Mouse (Mus musculus) neural tube, embryonic 14.5 days (tissue): ENCODE measurements around the gene Traf3ip3. TPM values are rescaled to one million over a fixed set of nuclear protein-coding genes. Genes with fewer than 3 reads are reported as not detected.

Experiments
- ATAC-seq: fragments of 200-750 bp; cut with Nextera tagmentation; 2 replicates; pipeline ENCODE4 v1.8.0; 2017; ENCODE audit warnings: low read depth, mild to moderate bottlenecking, moderate TSS enrichment, moderate library complexity
- H3K27ac ChIP-seq: fragments of 300-500 bp; sonication (generic); 2 replicates; pipeline ENCODE4 v1.5.1; 2014; ENCODE audit warnings: low read depth, mild to moderate bottlenecking, control low read depth, low read length, moderate library complexity, mixed read lengths
- H3K27me3 ChIP-seq: fragments of 300-500 bp; sonication (generic); 2 replicates; pipeline ENCODE4 v1.6.1; 2014; ENCODE audit warnings: low read length; ENCODE audit not compliant: control insufficient read depth, insufficient read depth
- H3K36me3 ChIP-seq: fragments of 300-500 bp; sonication (generic); 2 replicates; pipeline ENCODE4 v1.6.1; 2014; ENCODE audit warnings: low read length, mixed read lengths; ENCODE audit not compliant: control insufficient read depth, insufficient read depth
- H3K4me1 ChIP-seq: fragments of 300-500 bp; sonication (generic); 2 replicates; pipeline ENCODE4 v1.6.1; 2014; ENCODE audit warnings: low read length; ENCODE audit not compliant: control insufficient read depth, insufficient read depth
- H3K4me2 ChIP-seq: fragments of 300-500 bp; sonication (generic); 2 replicates; pipeline ENCODE4 v1.6.1; 2014; ENCODE audit warnings: mild to moderate bottlenecking, low read depth, low read length, control low read depth
- H3K4me3 ChIP-seq: fragments of 300-500 bp; sonication (generic); 2 replicates; pipeline ENCODE4 v1.5.1; 2014; ENCODE audit warnings: low read depth, low read length, control low read depth, mixed read lengths
- H3K9ac ChIP-seq: fragments of 300-500 bp; sonication (generic); replicated peaks from 2 replicates; pipeline ENCODE4 v1.6.1; 2014; ENCODE audit warnings: low read depth, mild to moderate bottlenecking, control low read depth, low read length, mixed read lengths
- H3K9me3 ChIP-seq: fragments of 300-500 bp; sonication (generic); 2 replicates; pipeline ENCODE4 v1.6.1; 2016; ENCODE audit warnings: low read length; ENCODE audit not compliant: control insufficient read depth
- WGBS: fragments of 180-500 bp; shearing (Covaris S2); extraction: QIAGEN DNeasy Blood & Tissue Kit; methylation state at CpG from one replicate; pipeline ENCODE4 v1.1.7; 2014; 5-methylcytosine and 5-hydroxymethylcytosine counted together
- polyA plus RNA-seq: library from polyadenylated mRNA; unstranded; fragments of >200 nt; fragmentation: Nextera tagmentation; extraction: Ambion mirVana; gene quantifications from 2 replicates; pipeline ENCODE4 v1.2.1, GENCODE M21; 2014

Gene Traf3ip3
- polyA plus RNA-seq, 1 experiment from 2014 or later, result 1.1 TPM

GRCm38 (mm10) chr1:193234130-193234645 lies 32.7 kb upstream of the Traf3ip3 start:
- Histone ChIP-seq H3K4me1 (no peaks in the 10 kb centered on the region), H3K9me3 (no peaks in the 10 kb centered on the region), H3K27ac (no peak overlapping the region), H3K4me2 (no peak overlapping the region), H3K27me3 (no peaks in the 10 kb centered on the region), H3K4me3 (no peak overlapping the region), H3K9ac (no peak overlapping the region), H3K36me3 (no peaks in the 10 kb centered on the region)
- 92% methylated on average over 2 of the region's 2 CpGs for WGBS
- ATAC-seq, result no peak

DNA sequence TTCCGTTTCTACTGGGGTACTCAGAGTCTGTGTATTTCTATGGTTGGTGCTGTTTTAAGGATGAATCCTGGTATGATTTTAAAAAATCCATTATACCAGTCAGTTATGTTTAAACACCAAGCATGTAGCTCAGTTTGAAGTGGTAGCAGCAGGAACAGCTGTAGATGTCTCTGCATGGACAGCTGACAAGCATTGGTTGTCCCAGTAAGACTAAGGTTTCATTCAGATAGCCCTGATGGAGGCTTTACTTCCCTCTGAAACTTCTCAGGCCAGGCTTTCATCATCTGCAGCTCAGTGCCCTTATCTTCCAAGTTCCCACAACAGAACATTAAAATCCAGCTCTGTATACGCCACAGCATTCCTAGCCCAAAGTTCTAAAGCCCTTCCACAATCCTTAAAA lies 31.2 kb upstream of the Traf3ip3 start:
- Histone ChIP-seq H3K27me3 (no peaks in the 10 kb centered on the region), H3K4me2 (no peak overlapping the region), H3K9ac (no peak overlapping the region), H3K4me1 (no peaks in the 10 kb centered on the region), H3K36me3 (no peaks in the 10 kb centered on the region), H3K27ac (no peak overlapping the region), H3K4me3 (no peak overlapping the region), H3K9me3 (no peaks in the 10 kb centered on the region)
- 87% methylated on average over 2 of the region's 2 CpGs for WGBS
- no peak for ATAC-seq

DNA sequence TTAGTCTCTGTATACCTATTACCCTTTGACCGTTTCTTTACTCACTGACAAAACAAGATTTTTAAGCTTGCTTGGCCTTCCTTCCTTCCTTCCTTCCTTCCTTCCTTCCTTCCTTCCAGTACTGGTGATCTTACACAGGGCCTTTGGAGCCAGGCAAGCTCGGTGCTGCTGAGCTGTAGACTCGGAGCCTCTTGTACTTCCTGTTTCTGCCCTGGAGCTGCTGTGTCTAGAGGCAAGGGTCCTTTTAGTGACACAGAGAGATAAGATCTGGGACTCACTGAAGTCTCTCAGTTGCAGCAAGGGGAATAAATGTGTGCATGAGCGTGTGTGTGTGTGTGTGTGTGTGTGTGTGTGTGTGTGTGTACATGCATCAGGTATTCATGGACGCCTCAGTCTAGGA lies 29.4 kb upstream of the Traf3ip3 start:
- no peaks in the 10 kb centered on the region for H3K36me3 ChIP-seq
- H3K9ac ChIP-seq, result no peak overlapping the region
- H3K4me2 ChIP-seq, result no peak overlapping the region
- no peak overlapping the region for H3K27ac ChIP-seq
- H3K4me3 ChIP-seq, result no peak overlapping the region
- 75% methylated on average over 5 of the region's 5 CpGs for WGBS
- no peaks in the 10 kb centered on the region for H3K27me3 ChIP-seq
- no peaks in the 10 kb centered on the region for H3K9me3 ChIP-seq
- no peaks in the 10 kb centered on the region for H3K4me1 ChIP-seq
- no peak for ATAC-seq

GRCm38 (mm10) chr1:193230531-193230930 lies 29.0 kb upstream of the Traf3ip3 start:
- no peak for ATAC-seq
- WGBS, result 83% methylated on average over 3 of the region's 3 CpGs

GRCm38 (mm10) chr1:193229570-193229969 lies 28.1 kb upstream of the Traf3ip3 start:
- WGBS, result 98% methylated on average over 5 of the region's 5 CpGs
- no peaks in the 10 kb centered on the region for H3K36me3 ChIP-seq
- H3K9ac ChIP-seq, result no peak overlapping the region
- H3K4me1 ChIP-seq, result no peaks in the 10 kb centered on the region
- no peaks in the 10 kb centered on the region for H3K27me3 ChIP-seq
- no peak overlapping the region for H3K4me2 ChIP-seq
- H3K9me3 ChIP-seq, result no peaks in the 10 kb centered on the region
- no peak overlapping the region for H3K27ac ChIP-seq
- no peak for ATAC-seq
- no peak overlapping the region for H3K4me3 ChIP-seq

More at GRCm38 (mm10) chr1:193230531-193230930, 29.0 kb upstream of the Traf3ip3 start:
- H3K36me3 ChIP-seq, result no peaks in the 10 kb centered on the region
- no peak overlapping the region for H3K9ac ChIP-seq
- H3K4me2 ChIP-seq, result no peak overlapping the region
- no peak overlapping the region for H3K4me3 ChIP-seq
- no peaks in the 10 kb centered on the region for H3K27me3 ChIP-seq
- no peaks in the 10 kb centered on the region for H3K4me1 ChIP-seq
- H3K9me3 ChIP-seq, result no peaks in the 10 kb centered on the region
- H3K27ac ChIP-seq, result no peak overlapping the region

GRCm38 (mm10) chr1:193227537-193227936 lies 26.0 kb upstream of the Traf3ip3 start:
- Histone ChIP-seq H3K27me3 (no peaks in the 10 kb centered on the region), H3K9me3 (no peaks in the 10 kb centered on the region), H3K4me2 (no peak overlapping the region), H3K4me1 (no peaks in the 10 kb centered on the region), H3K4me3 (no peak overlapping the region), H3K9ac (no peak overlapping the region), H3K27ac (no peak overlapping the region), H3K36me3 (no peaks in the 10 kb centered on the region)
- no peak for ATAC-seq
- WGBS, result 91% methylated on average over 4 of the region's 4 CpGs

DNA sequence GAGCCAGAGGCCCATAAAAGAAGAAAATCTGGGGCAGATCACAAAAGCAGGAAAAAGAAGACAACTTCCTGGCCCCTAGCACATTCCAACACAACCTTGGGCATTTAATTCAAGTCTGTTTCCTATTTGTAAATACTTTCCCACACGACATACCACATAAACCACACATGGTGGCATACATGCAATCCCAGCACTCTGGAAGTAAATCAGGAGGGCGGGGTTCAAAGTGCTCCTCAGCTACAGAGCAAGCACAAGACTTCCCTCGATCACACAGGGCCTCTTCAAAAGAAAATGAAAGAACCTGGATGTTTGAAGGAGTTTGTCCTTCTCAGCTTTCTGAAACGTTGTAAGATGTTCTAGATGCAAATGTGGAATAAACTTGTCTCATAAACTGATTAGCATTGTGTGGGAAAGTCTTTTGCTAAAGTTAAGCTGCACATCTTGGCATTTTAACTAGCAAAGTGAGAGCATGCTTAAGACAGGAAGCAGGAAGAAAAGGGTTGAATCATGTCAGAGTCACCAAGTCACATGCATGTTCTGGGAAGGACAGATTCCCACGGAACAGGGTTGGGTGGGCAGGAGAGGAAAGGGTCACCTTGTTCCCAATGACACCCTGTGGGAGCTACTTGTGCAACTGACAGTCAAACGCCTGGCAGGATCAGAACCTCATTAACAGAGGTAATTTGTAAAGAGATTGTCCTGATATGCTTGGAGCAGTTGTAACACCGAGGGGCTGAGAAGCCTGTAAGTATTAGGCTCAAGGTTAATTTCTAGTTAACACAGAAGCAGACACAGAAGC lies 25.4 kb upstream of the Traf3ip3 start:
- H3K4me2 ChIP-seq, result no peak overlapping the region
- WGBS, result 59% methylated on average over 7 of the region's 7 CpGs
- no peaks in the 10 kb centered on the region for H3K36me3 ChIP-seq
- no peak overlapping the region for H3K9ac ChIP-seq
- H3K27me3 ChIP-seq, result no peaks in the 10 kb centered on the region
- no peak overlapping the region for H3K27ac ChIP-seq
- H3K4me3 ChIP-seq, result no peak overlapping the region
- no peak for ATAC-seq
- H3K4me1 ChIP-seq, result no peaks in the 10 kb centered on the region
- no peaks in the 10 kb centered on the region for H3K9me3 ChIP-seq

DNA sequence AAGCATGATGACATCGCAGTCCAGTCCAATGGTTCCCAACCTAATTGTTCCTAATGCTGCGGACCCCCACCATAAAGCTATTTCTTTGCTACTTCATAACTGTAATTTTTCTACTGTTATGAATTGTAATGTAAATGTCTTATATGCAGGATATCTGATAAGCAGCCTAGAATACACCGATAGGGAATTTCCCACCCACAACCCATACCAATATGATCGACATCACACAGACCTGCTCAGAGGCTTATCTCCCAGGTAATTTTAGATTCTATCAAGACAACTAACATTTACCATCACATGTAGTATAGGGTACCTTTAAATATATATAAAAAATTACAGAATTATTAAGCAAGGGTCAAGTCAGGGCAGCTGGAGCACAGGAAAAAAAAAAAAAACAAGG lies 24.6 kb upstream of the Traf3ip3 start:
- no peaks in the 10 kb centered on the region for H3K27me3 ChIP-seq
- H3K4me1 ChIP-seq, result no peaks in the 10 kb centered on the region
- no peak overlapping the region for H3K4me2 ChIP-seq
- no peak overlapping the region for H3K9ac ChIP-seq
- H3K27ac ChIP-seq, result no peak overlapping the region
- H3K9me3 ChIP-seq, result no peaks in the 10 kb centered on the region
- H3K4me3 ChIP-seq, result no peak overlapping the region
- H3K36me3 ChIP-seq, result no peaks in the 10 kb centered on the region
- ATAC-seq, result no peak
- WGBS, result 94% methylated on average over 4 of the region's 4 CpGs

DNA sequence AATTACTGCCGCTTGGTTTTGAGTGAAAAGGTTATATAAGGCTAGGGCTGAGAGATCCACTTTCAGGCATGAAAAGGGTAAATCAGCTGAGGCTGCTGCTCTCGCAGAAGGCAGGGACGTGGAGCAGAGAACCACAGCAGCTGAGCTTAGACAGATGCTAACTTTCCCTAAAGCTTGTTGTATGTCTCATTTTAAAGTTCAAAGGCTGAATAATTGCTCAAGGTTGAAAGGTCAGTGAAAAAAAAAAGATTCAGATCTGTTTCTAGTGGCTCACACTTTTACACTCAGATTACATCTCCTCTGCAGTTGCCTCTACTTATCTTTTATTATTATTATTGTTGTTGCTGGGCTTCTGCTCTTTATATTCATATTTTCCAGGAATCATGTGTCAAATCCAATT lies 24.0 kb upstream of the Traf3ip3 start:
- Histone ChIP-seq H3K4me1 (no peaks in the 10 kb centered on the region), H3K9ac (no peak overlapping the region)

More for the DNA sequence above, 24.0 kb upstream of the Traf3ip3 start:
- no peak overlapping the region for H3K27ac ChIP-seq
- no peak overlapping the region for H3K4me2 ChIP-seq
- no peak overlapping the region for H3K4me3 ChIP-seq
- H3K27me3 ChIP-seq, result no peaks in the 10 kb centered on the region
- H3K36me3 ChIP-seq, result no peaks in the 10 kb centered on the region
- H3K9me3 ChIP-seq, result no peaks in the 10 kb centered on the region
- ATAC-seq, result no peak
- 31% methylated on average over 3 of the region's 3 CpGs for WGBS
